Mouse (Mus musculus) left cerebral cortex, postnatal 4 days (tissue): ENCODE results near the gene Csrp3. TPM values are rescaled to one million over a fixed set of nuclear protein-coding genes. Genes with fewer than 3 reads are reported as not detected.

Experiments
- DNase-seq: peaks from one replicate; pipeline ENCODE4 v3.0.0-alpha.2; 2022
- intact Hi-C: fragments of 180-260 bp; cut with DNase I; formaldehyde crosslinking; loops from one replicate; pipeline ENCODE4 v1.15.1; 2025
- total RNA-seq, 2 experiments: library from RNA; stranded (reverse); gene quantifications; 2 replicates each; pipeline ENCODE4 v1.2.3; 2021

The Csrp3 gene
- not detected for total RNA-seq

DNA sequence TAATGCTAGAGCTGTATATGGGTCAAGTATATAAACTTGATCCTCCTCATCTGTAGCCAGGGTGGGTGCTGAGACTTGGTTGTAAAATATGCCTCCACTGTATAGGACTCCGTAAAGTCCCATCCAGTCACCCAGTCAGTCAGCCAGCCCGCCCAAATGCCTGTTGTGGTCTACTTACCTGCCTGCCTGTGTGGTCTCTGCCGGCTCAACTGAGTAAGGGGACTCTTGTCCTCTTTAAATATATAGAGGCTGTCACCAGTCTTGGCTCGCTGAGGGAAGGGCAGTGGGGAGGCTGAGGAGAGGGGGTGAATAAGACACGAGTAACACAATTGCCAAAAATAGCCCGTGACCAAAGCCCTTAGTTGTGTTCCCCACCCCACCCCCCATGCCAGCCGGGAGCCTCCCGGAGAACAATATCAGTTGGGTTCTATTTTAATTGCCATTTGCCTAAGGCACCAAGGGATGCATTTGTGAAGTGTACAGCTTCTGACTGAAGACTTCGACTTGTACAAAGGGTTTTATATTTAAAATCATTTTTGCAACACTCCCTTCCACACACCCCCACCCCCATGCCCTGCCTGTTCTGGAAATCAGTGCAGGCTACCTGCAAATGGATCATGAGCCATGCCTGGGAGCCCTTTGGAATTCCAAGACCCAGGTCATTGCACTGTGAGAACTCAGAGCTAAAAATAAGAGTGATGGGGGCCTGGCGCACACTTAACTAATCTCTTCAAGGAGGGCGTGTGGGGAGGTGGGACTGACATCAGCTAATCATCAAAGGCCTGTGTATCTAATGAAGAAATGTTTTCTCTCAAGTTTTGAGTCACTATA lies at the start of gene Csrp3:
Csrp3 (minus strand) TSS at position 214 of the 831 bp plus-strand sequence.
- intact Hi-C loops, result no loop called here
- DNase-seq, result no peak

DNA sequence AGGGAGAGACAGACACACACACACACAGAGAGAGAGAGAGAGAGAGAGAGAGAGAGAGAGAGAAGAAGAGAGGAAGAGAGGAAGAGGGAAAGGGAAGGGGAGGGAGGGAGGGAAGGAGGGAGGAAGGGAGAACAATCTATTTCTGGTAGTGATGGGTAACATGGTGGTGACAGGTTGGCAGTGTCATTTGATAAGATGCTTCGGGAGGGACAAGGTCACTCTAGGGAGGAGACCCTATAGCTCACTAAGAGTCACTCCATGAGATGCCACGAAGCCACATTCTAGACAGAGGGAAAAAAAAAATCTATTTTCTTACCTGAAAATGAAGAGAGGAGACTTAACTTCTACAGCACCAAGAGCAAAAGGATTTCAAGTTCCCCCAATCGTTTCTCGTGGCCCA lies 48.2 kb upstream of the Csrp3 start:
- no peak for DNase-seq
- intact Hi-C loops, result no loop called here

DNA sequence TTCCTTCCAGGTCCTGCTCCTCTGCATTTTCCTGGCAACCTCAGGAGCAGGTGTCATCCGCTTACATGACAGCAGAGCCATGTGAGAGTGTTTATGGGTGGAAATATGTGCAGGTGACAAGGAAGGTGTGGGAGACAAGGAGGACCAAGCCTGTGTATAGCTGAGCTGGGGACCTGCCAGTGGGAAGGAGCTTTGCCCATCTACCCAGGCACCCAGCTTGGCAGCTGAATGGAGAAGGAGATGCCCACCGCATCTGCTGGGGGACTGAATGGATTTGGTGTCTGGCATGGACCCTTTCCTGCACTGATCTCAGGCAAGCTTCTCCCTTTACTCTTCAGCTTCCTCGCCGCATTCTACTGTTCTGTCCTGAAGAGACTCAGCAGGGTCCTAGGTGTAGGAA lies 47.6 kb upstream of the Csrp3 start:
- intact Hi-C loops, result loop anchor here (2.0 kb wide), 1 partner anchor 223 kb away; no protein-coding TSS in a partner anchor
- DNase-seq, result no peak

- DNase-seq, result no peak
- intact Hi-C loops, result loop anchor here (2.0 kb wide), 1 partner anchor 224 kb away; no protein-coding TSS in a partner anchor
Measured at GRCm38 (mm10) chr7:48894763-48895162, 46.9 kb upstream of the Csrp3 start.

DNA sequence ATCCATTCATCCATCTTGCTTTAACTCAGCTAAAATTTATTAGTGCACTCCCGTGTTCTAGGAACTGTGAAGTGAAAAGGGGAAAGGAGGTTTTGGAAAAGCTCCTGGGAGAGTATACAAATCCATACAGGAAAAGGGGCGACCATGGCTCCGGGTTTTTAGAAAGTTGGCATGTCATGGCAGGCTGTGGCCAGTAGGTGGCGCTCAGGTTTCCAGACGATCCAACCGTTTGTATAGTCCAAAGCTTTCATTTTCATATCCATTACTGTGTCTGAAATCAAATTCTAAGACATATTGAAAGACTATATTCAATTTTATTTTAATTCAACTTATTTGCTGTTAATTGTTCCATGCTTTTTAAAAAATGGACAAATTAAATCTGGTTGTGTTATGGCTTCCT lies 46.3 kb upstream of the Csrp3 start:
- intact Hi-C loops, result loop anchor here (2.0 kb wide), 1 partner anchor 225 kb away; no protein-coding TSS in a partner anchor
- DNase-seq, result peak; percentile 72

- intact Hi-C loops, result no loop called here
- no peak for DNase-seq
Measured at GRCm38 (mm10) chr7:48893093-48893492, 45.3 kb upstream of the Csrp3 start.

- intact Hi-C loops, result no loop called here
- DNase-seq, result no peak
Measured at GRCm38 (mm10) chr7:48891029-48891428, 43.2 kb upstream of the Csrp3 start.

- intact Hi-C loops, result no loop called here
- no peak for DNase-seq
Measured at GRCm38 (mm10) chr7:48888751-48889150, 40.9 kb upstream of the Csrp3 start.

- intact Hi-C loops, result no loop called here
- no peak for DNase-seq
Measured at GRCm38 (mm10) chr7:48887973-48888372, 40.1 kb upstream of the Csrp3 start.

GRCm38 (mm10) chr7:48884266-48884611 lies 36.4 kb upstream of the Csrp3 start:
- DNase-seq, result no peak
- intact Hi-C loops, result no loop called here

DNA sequence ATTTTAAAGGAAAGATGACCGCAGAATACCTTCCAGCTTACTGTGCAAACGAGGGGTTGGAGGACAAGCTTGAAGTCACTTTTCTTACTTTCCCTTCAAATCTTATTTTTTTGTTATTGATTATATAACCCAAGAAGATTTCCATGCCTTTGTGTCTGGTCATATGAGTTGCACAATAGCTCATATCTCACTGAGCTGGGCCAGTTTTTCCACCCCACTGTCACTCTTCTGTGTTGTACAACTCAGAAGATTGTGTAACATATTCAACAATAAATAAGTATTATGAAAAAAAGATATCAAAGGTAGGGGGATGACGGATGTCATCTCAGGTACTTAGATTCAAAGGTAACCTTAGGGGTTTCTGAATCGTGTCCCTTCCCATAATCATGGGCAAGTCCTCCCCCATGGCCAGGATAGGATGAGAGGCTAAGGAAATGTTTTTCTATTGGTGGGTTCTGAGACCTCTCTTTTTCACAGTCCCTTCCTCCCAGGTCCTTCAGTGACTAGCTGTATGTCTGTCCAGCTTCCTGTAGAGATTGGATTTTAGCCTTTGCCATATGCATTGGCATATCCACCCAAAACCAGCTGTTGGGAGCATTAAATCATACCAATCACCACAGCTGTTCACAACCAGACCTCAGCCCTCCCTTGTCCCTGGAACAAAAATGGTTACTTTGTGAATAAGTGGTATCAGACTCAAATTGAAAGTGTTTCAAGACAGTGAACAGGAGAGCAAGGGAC lies 35.9 kb upstream of the Csrp3 start:
- intact Hi-C loops, result no loop called here
- no peak for DNase-seq

DNA sequence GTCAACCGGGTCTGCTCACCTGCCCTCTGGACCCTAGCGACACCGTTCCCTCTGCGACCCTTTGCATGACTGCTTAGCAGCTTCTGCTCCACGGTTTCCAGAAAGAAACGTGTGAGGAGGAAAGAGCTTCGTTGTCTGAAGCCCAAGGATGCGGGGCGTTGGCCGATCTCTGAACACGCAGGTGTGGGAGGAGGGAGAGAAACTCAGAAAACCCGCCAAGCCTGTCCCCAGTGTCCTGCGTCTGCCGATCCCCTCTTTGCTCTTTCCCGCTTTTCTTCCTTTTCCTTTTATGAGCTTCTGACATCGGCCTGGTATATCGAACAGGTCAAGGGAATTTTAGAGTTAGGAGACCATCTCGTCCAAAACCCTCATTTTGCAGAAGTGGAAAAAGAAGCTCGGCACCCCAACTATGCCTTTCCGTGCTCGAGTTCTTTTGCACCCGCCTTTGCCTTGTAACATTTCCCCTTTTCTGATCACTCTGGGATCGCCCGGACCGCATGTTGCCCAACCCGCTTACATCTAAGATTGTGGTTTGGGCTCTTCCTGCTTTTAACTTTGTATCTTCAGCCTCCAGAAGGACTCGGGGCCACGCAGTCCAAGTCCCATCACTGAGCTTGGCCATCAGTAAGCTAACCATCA lies 34.3 kb upstream of the Csrp3 start:
- no peak for DNase-seq
- intact Hi-C loops, result no loop called here

GRCm38 (mm10) chr7:48881486-48881885 lies 33.7 kb upstream of the Csrp3 start, which contains the start of gene E2f8:
Gene E2f8 (minus strand): TSS chr7:48881596.
- intact Hi-C loops, result no loop called here
- DNase-seq, result peak; percentile 81

DNA sequence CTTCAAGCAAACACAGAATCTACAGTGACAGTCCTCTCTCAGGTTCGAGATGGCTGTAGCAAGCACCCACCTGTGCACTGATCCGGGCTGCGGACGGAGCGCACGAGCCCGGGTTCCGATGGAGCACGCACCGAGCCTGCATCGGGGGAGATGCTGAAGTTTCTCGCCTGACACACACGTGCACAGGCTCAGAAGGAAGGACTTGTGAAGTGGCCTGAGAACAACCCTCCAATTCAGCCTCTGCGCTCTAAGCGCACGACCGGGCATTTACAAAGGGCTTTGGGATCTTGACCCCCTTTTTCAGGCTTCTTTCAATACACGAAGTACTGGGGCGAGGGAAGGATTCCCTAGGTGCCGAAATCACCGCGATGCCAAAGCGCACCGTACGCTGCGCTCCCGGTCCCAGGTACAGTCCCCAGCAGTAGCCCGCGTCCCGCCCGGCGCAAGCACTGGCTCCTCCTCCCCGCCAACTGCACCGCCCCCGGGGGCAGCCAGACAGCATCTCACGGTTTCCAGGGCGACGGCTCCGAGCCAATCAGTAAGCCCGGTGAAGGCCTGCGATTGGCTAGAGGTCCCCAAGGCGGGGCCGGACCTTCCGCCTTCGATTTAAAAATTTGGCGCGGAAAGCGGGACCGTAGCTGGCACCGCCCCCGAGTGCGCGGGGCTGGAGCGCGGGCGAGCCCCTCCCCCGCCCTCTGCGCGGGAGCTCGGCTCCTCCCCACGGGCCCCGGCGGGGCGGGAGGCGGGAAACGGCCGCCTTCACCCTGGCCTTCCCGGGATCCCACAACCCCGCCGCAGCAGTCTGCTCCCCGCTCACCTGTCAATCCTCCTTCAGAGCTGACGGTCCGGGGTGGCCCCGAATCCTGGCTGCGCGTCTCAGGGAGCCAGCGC lies 33.0 kb upstream of the Csrp3 start:
- intact Hi-C loops, result no loop called here
- peak; percentile 99 for DNase-seq

- no peak for DNase-seq
- intact Hi-C loops, result loop anchor here (5.0 kb wide), 2 partner anchors 72 to 132 kb away; no protein-coding TSS in a partner anchor
Measured at GRCm38 (mm10) chr7:48879574-48879973, 31.7 kb upstream of the Csrp3 start.

DNA sequence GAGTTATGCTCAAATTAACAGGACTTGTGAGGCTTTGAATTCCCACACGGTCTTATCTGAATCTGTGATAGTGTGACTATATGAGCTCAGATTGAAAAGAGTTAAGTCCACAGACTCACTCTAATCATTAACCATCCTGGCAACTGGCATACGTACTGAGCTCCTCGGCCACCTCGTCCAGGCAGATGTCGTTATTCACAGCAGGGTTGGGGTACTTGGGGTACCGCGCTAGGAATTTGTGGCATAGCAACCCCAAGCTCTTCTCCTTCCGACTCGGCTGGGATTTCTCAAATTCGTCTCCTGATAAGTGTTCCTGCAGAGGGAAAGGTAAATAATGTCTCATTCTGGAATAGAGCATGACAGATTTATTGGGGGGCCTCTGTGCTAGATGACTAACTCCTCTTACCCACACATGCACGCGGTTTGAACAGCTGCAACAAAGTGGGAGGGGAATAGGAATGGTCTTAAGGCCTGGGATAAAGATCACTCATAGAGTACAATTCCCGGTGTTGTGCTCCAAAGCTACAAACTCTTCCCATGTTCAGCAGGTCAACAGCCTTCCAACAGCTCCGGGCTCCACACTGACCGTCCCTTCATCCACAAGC lies 30.1 kb upstream of the Csrp3 start:
- no peak for DNase-seq
- intact Hi-C loops, result loop anchor here (5.0 kb wide), 2 partner anchors 71 to 131 kb away; no protein-coding TSS in a partner anchor

DNA sequence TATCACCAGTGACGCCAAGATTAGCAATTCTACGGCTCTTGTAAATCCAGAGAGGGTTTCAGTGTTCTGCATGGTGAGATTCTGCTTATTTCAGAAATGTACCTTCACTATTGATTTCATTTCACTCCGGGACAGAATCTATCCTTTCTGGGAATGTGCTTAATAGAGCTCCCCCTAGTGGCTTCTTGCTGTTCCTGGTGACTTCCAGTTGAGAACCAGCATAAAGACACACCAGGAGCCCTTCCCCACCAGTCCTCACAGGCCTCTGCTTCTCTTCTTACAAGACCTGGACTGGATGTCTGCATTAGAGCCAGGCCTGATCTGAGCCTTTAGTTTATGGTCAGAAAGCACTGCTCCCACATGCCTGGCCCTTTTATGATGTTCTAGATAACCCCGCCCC lies 28.7 kb upstream of the Csrp3 start:
- peak; percentile 34 for DNase-seq
- intact Hi-C loops, result loop anchor here (5.0 kb wide), 2 partner anchors 69 to 129 kb away; no protein-coding TSS in a partner anchor

DNA sequence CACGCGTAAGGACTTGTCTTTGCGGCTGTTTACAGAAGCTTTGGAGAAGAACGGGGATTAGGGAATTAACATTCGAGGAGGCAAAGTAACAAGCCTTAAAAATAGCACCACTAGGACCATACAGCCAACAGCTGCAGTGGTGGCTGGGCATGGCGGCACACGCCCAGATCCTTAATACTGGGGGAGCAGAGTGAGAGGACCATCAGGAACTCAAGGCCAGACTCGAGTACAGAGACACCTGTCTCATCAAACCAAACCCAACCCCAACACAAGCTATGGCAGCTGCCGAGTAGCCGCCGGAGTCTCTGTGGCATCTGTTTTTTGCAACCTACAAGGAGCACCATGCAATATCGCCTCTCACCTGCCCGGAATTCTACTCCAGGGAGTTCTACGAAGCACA lies 27.3 kb upstream of the Csrp3 start:
- no peak for DNase-seq
- intact Hi-C loops, result loop anchor here (5.0 kb wide), 2 partner anchors 68 to 128 kb away; no protein-coding TSS in a partner anchor

DNA sequence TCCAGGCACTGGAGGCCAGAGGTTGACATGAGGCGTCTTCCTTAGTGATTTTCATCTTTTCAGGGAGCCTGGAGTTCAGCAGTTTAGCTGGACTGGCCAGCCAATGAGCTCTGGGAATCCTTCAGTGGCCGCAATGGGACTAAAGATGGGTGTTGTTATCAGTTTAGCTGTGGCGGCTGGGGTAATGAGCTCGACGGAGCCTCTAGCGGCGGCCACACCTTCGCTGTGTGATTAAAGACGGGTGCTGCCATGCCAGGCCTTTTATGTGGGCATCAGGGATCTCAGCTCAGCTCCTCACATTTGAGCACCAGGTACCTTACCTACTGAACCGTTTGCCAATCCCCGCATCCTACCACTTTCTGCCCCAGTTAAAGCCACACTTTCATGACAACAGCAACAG lies 23.5 kb upstream of the Csrp3 start:
- DNase-seq, result no peak
- intact Hi-C loops, result no loop called here
